Mouse (Mus musculus) forebrain, postnatal 0 days (tissue): Measurements from ENCODE around the gene Ada. TPM values are rescaled to one million over a fixed set of nuclear protein-coding genes. Genes with fewer than 3 reads are reported as not detected.

Source experiments
- ATAC-seq: fragments of 200-750 bp; cut with Nextera tagmentation; 2 replicates; pipeline ENCODE4 v1.8.0; 2017; ENCODE audit warnings: mild to moderate bottlenecking, moderate library complexity
- DNase-seq: peaks from one replicate; pipeline ENCODE4 v3.0.0-alpha.2; 2015
- H3K27ac ChIP-seq: fragments of 300-500 bp; sonication (generic); 2 replicates; pipeline ENCODE4 v1.5.1; 2014; ENCODE audit warnings: low read depth, mild to moderate bottlenecking, antibody characterized with exemption, low read length, moderate library complexity, mixed read lengths
- H3K27me3 ChIP-seq: fragments of 300-500 bp; sonication (generic); 2 replicates; pipeline ENCODE4 v1.6.1; 2014; ENCODE audit warnings: mild to moderate bottlenecking, low read length, mixed read lengths; ENCODE audit not compliant: insufficient read depth
- H3K36me3 ChIP-seq: fragments of 300-500 bp; sonication (generic); 2 replicates; pipeline ENCODE4 v1.6.1; 2014; ENCODE audit warnings: mild to moderate bottlenecking, moderate library complexity; ENCODE audit not compliant: insufficient read depth
- H3K4me1 ChIP-seq: fragments of 300-500 bp; sonication (generic); 2 replicates; pipeline ENCODE4 v1.6.1; 2014; ENCODE audit warnings: antibody characterized with exemption; ENCODE audit not compliant: insufficient read depth
- H3K4me2 ChIP-seq: fragments of 300-500 bp; sonication (generic); 2 replicates; pipeline ENCODE4 v1.6.1; 2014; ENCODE audit warnings: low read depth, mild to moderate bottlenecking, moderate library complexity
- H3K4me3 ChIP-seq: fragments of 300-500 bp; sonication (generic); 2 replicates; pipeline ENCODE4 v1.5.1; 2014; ENCODE audit warnings: low read depth, low read length, mixed read lengths
- H3K9ac ChIP-seq: fragments of 300-500 bp; sonication (generic); 2 replicates; pipeline ENCODE4 v1.6.1; 2014; ENCODE audit warnings: mild to moderate bottlenecking
- H3K9me3 ChIP-seq: fragments of 300-500 bp; sonication (generic); 2 replicates; pipeline ENCODE4 v1.6.1; 2016; ENCODE audit warnings: low read length
- CTCF ChIP-seq: sonication (generic); IDR thresholded peaks from 2 replicates; pipeline ENCODE4 v1.5.1; 2016; ENCODE audit warnings: antibody characterized with exemption, control low read depth, low read depth
- WGBS: fragments of 180-500 bp; shearing (Covaris S2); extraction: QIAGEN DNeasy Blood & Tissue Kit; methylation state at CpG from one replicate; pipeline ENCODE4 v1.1.7; 2014; 5-methylcytosine and 5-hydroxymethylcytosine counted together
- polyA plus RNA-seq: library from polyadenylated mRNA; unstranded; fragments of >200 nt; fragmentation: Nextera tagmentation; extraction: Ambion mirVana; gene quantifications from 2 replicates; pipeline ENCODE4 v1.2.1, GENCODE M21; 2015
- total RNA-seq: library from RNA; depleted of rRNA; stranded (reverse); fragments of >200 nt; gene quantifications from 2 replicates; pipeline ENCODE4 v1.2.3, GENCODE M21; 2014

Gene Ada
- total and polyA plus RNA-seq, 2 experiments from 2014 or later, result 4.3 to 5.4 TPM

- Histone ChIP-seq H3K27me3 (no peaks in the 10 kb centered on the region), H3K27ac (no peak overlapping the region), H3K4me3 (no peak overlapping the region), H3K4me1 (no peaks in the 10 kb centered on the region), H3K36me3 (peaks cover 15% of the 10 kb centered on the region; the same call in 1 of the 2 replicates), H3K9me3 (no peaks in the 10 kb centered on the region), H3K9ac (no peak overlapping the region), H3K4me2 (no peak overlapping the region)
- ATAC-seq, result no peak
- no peak for DNase-seq
- no peak for TF ChIP-seq CTCF
- 95% methylated on average over 9 of the region's 9 CpGs for WGBS
Observed at GRCm38 (mm10) chr2:163735163-163735562, 14.9 kb downstream of the Ada start.

DNA sequence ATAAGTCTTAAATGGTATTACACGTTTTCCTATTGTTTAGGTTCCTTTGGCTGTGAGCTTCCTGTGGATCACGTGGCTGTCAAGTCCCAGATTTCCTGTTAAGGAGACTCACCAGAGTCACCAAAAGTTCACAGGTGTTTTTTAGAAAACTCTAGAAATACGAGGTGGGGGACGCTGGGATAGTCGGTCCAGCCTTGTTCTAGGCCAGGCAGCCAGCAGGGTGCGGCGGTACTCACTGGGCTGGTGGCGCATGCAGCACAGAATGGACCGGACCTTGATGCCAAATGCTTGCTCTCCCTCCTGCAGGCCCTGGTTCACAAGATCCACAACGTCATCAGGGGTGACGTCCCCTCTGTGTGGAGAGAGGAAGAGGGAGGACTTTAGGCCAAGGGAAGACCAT is 18.0 kb downstream of the Ada start:
- WGBS, result 93% methylated on average over 11 of the region's 11 CpGs
- Histone ChIP-seq H3K4me2 (no peak overlapping the region), H3K27me3 (no peaks in the 10 kb centered on the region), H3K9ac (no peak overlapping the region), H3K9me3 (no peaks in the 10 kb centered on the region), H3K4me1 (no peaks in the 10 kb centered on the region), H3K36me3 (peaks cover 20% of the 10 kb centered on the region; the same call in 1 of the 2 replicates), H3K27ac (no peak overlapping the region), H3K4me3 (no peak overlapping the region)
- no peak for TF ChIP-seq CTCF
- ATAC-seq (no peak), DNase-seq (no peak)

GRCm38 (mm10) chr2:163728300-163728699 is 21.7 kb downstream of the Ada start:
- Histone ChIP-seq H3K9ac (no peak overlapping the region), H3K27me3 (no peaks in the 10 kb centered on the region), H3K4me2 (no peak overlapping the region), H3K36me3 (peaks cover 23% of the 10 kb centered on the region; the same call in 1 of the 2 replicates), H3K9me3 (no peaks in the 10 kb centered on the region), H3K27ac (no peak overlapping the region), H3K4me3 (no peak overlapping the region), H3K4me1 (no peaks in the 10 kb centered on the region)
- ATAC-seq (no peak), DNase-seq (no peak)
- 88% methylated on average over 4 of the region's 4 CpGs for WGBS
- TF ChIP-seq CTCF, result no peak

DNA sequence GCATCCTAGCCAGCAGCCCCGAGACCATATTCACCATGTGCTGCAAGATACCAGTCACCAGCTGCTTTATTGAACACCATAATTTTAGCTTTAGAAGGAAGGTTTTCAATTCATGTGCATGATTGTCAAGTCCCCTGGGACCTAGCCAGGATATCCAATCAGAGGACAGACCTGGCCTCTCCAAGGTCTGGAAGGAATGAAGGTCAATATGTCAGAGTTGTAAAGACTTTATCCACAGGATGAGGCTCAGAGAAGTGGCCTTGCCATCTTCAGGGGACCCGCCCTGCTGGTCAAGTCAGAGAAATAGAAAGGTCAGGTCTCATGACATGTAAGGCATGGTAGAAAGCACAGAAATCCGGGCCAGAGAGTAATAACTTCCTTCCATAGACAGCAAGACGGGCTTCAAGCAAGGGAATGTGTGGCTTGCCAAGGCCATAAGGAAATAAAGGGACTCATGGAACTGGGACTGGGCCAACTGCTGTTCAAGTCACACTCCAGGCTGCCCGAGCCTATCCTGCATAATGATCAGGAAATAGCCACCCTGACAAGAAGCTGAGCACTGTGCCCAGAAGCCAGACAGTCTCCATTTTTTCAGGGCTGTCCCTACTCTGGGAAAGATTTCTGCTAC is 23.2 kb downstream of the Ada start:
- no peaks in the 10 kb centered on the region for H3K4me1 ChIP-seq
- DNase-seq (no peak), ATAC-seq (no peak)
- no peaks in the 10 kb centered on the region for H3K9me3 ChIP-seq
- no peak overlapping the region for H3K4me3 ChIP-seq
- H3K27me3 ChIP-seq, result no peaks in the 10 kb centered on the region
- no peak overlapping the region for H3K9ac ChIP-seq
- WGBS, result 56% methylated on average over 5 of the region's 5 CpGs
- TF ChIP-seq CTCF, result no peak
- H3K27ac ChIP-seq, result no peak overlapping the region
- H3K36me3 ChIP-seq, result peaks cover 18% of the 10 kb centered on the region; the same call in 1 of the 2 replicates
- no peak overlapping the region for H3K4me2 ChIP-seq

DNA sequence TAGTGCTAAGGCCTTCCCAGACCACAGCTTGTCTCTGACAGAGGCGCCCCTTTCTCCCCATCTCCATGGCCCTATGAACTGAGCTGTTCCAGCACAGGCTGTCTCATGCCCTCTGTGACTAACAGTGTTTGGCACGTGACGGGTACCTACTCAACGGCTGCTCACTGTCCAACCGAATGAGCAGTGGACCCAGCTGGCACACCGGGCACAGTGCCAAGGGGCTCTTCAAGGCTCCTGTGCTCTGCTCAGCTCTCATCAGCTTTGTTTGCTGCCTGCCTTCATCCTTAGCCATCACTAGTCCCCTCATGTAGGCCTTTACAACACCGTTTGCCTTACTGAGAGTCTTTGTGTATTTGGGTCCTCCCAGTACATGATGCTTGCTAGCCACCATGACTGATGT is 27.5 kb downstream of the Ada start:
- H3K9ac ChIP-seq, result no peak overlapping the region
- peak; percentile 74 for ATAC-seq
- no peaks in the 10 kb centered on the region; the same call in 1 of the 2 replicates for H3K4me1 ChIP-seq

GRCm38 (mm10) chr2:163719616-163720015 is 30.4 kb downstream of the Ada start:
- TF ChIP-seq CTCF, result no peak
- WGBS, result 40% methylated on average over 4 of the region's 4 CpGs
- no peaks in the 10 kb centered on the region for H3K27me3 ChIP-seq
- no peak overlapping the region for H3K4me3 ChIP-seq
- no peaks in the 10 kb centered on the region; the same call in 1 of the 2 replicates for H3K4me1 ChIP-seq
- peak; percentile 15; the same call in 1 of the 2 replicates for ATAC-seq
- DNase-seq, result no peak
- H3K9me3 ChIP-seq, result no peaks in the 10 kb centered on the region
- no peak overlapping the region for H3K4me2 ChIP-seq
- H3K36me3 ChIP-seq, result no peaks in the 10 kb centered on the region
- H3K9ac ChIP-seq, result no peak overlapping the region
- H3K27ac ChIP-seq, result no peak overlapping the region

More for the DNA sequence above, 27.5 kb downstream of the Ada start:
- no peak overlapping the region for H3K4me3 ChIP-seq
- peak overlapping the region; percentile 64 for H3K27ac ChIP-seq
- H3K9me3 ChIP-seq, result no peaks in the 10 kb centered on the region
- 31% methylated on average over 7 of the region's 7 CpGs for WGBS
- peak; percentile 73 for DNase-seq
- H3K27me3 ChIP-seq, result no peaks in the 10 kb centered on the region
- TF ChIP-seq CTCF, result no peak
- 0 out of 2 replicates have a peak, but pooled peaks cover 3% of the 10 kb centered on the region for H3K36me3 ChIP-seq
- no peak overlapping the region for H3K4me2 ChIP-seq

GRCm38 (mm10) chr2:163718951-163719603 is 31.0 kb downstream of the Ada start:
- peak overlapping the region; percentile 57; the same call in 1 of the 2 replicates for H3K27ac ChIP-seq
- no peaks in the 10 kb centered on the region; the same call in 1 of the 2 replicates for H3K4me1 ChIP-seq
- DNase-seq (peak; percentile 94), ATAC-seq (peak; percentile 93)
- no peaks in the 10 kb centered on the region for H3K36me3 ChIP-seq
- H3K9me3 ChIP-seq, result no peaks in the 10 kb centered on the region
- 29% methylated on average over 9 of the region's 9 CpGs for WGBS
- peak; percentile 97 for TF ChIP-seq CTCF
- 0 out of 2 replicates have a peak overlapping the region, but pooled peaks have one; percentile 0 for H3K9ac ChIP-seq
- H3K4me2 ChIP-seq, result no peak overlapping the region
- no peak overlapping the region for H3K4me3 ChIP-seq
- no peaks in the 10 kb centered on the region for H3K27me3 ChIP-seq
